Mouse (Mus musculus) megakaryocyte, embryonic 14.5 days (primary cell): ENCODE measurements around the gene Sorcs2.

ENCODE experiments used
- FLI1 ChIP-seq: IDR thresholded peaks from 2 replicates; pipeline ENCODE4 v1.6.1; 2012; ENCODE audit warnings: low read length, inconsistent platforms, mixed read lengths
- GATA1 ChIP-seq: IDR thresholded peaks from 3 replicates; pipeline ENCODE4 v1.6.1; 2012; ENCODE audit warnings: mixed read lengths, low read length, inconsistent platforms, borderline replicate concordance

GRCm38 (mm10) chr5:36440741-36441140 is 42.8 kb upstream of the Sorcs2 start:
- TF ChIP-seq GATA1 (no peak), FLI1 (no peak)
